Mouse (Mus musculus) myocyte (in vitro differentiated cells): ENCODE measurements at regions not wholly inside any gene's neighbourhood (a gene's known extent, or its start where the extent isn't known, plus 50 kb on each side); places are given as distances from the start of the nearest gene placed in this dataset.

ENCODE experiments used
- H3K27me3 ChIP-seq: one replicate; pipeline ENCODE4 v1.6.1; 2011; ENCODE audit not compliant: control insufficient read depth, insufficient read depth, insufficient read length
- H3K36me3 ChIP-seq: one replicate; pipeline ENCODE4 v1.6.1; 2011; ENCODE audit not compliant: control insufficient read depth, insufficient read depth
- H3K4me2 ChIP-seq: one replicate; pipeline ENCODE4 v1.6.1; 2011; ENCODE audit warnings: low read depth, control low read depth
- H3K4me3 ChIP-seq: one replicate; pipeline ENCODE4 v1.5.1; 2011; ENCODE audit warnings: mild to moderate bottlenecking, control low read depth, moderate library complexity
- H3K79me2 ChIP-seq: one replicate; pipeline ENCODE4 v1.6.1; 2011; ENCODE audit not compliant: control insufficient read depth, insufficient read depth
- H3ac ChIP-seq: one replicate; pipeline ENCODE4 v1.6.1; 2011; ENCODE audit not compliant: control insufficient read depth, insufficient read length
- CEBPB ChIP-seq: IDR thresholded peaks from 2 replicates; pipeline ENCODE4 v1.6.1; 2011; ENCODE audit warnings: mild to moderate bottlenecking, moderate library complexity; ENCODE audit not compliant: poor library complexity, insufficient read depth, severe bottlenecking
- E2F4 ChIP-seq: IDR thresholded peaks from one replicate; pipeline ENCODE4 v1.6.1; 2011; ENCODE audit warnings: mild to moderate bottlenecking, control low read depth, moderate library complexity; ENCODE audit not compliant: insufficient read depth
- MAX ChIP-seq: IDR thresholded peaks from one replicate; pipeline ENCODE4 v1.6.1; 2011; ENCODE audit warnings: low read depth, mild to moderate bottlenecking, control low read depth
- MYOD1 ChIP-seq, 3 experiments: IDR thresholded peaks; one replicate each; pipeline ENCODE4 v1.6.1; 2011; ENCODE audit warnings: control low read depth in 2 of 3, low read depth in 2 of 3, mild to moderate bottlenecking in 2 of 3, moderate library complexity in 1 of 3; ENCODE audit not compliant: insufficient read length in 2 of 3, control insufficient read depth in 1 of 3
- MYOG ChIP-seq, 3 experiments: IDR thresholded peaks; one replicate each; pipeline ENCODE4 v1.6.1; 2011; ENCODE audit warnings: control low read depth in 2 of 3, low read depth in 2 of 3, mild to moderate bottlenecking in 2 of 3; ENCODE audit not compliant: insufficient read length in 2 of 3, control insufficient read depth in 1 of 3, insufficient read depth in 1 of 3
- POLR2A ChIP-seq: IDR thresholded peaks from one replicate; pipeline ENCODE4 v1.6.1; 2011; ENCODE audit warnings: low read depth, mild to moderate bottlenecking, control low read depth, moderate library complexity; ENCODE audit not compliant: insufficient read length
- POLR2AphosphoS2 ChIP-seq: IDR thresholded peaks from one replicate; pipeline ENCODE4 v1.6.1; 2011; ENCODE audit warnings: low read depth, control low read depth; ENCODE audit not compliant: insufficient read length
- REST ChIP-seq: IDR thresholded peaks from one replicate; pipeline ENCODE4 v1.6.1; 2011; ENCODE audit warnings: mild to moderate bottlenecking, control low read depth, moderate library complexity; ENCODE audit not compliant: insufficient read depth, insufficient read length
- SRF ChIP-seq: IDR thresholded peaks from one replicate; pipeline ENCODE4 v1.6.1; 2011; ENCODE audit warnings: low read depth; ENCODE audit not compliant: control insufficient read depth, insufficient read length
- TCF12 ChIP-seq: IDR thresholded peaks from one replicate; pipeline ENCODE4 v1.6.1; 2011; ENCODE audit warnings: mild to moderate bottlenecking, control low read depth; ENCODE audit not compliant: poor library complexity, insufficient read depth, severe bottlenecking
- TCF3 ChIP-seq: IDR thresholded peaks from one replicate; pipeline ENCODE4 v1.6.1; 2011; ENCODE audit warnings: low read depth, control low read depth; ENCODE audit not compliant: insufficient read length
- USF1 ChIP-seq: IDR thresholded peaks from one replicate; pipeline ENCODE4 v1.6.1; 2011; ENCODE audit warnings: low read depth, mild to moderate bottlenecking, control low read depth, moderate library complexity

- Histone ChIP-seq H3K4me2 (no peak overlapping the region), H3ac (no peak overlapping the region), H3K4me3 (no peak overlapping the region), H3K27me3 (no peaks in the 10 kb centered on the region), H3K36me3 (no peaks in the 10 kb centered on the region), H3K79me2 (no peaks in the 10 kb centered on the region)
- TF ChIP-seq CEBPB (0 out of 2 replicates have a peak, but pooled peaks have one; percentile 9), MYOD1 (IDR thresholded peaks at IDR 0.05; ENCODE audit: control insufficient read depth in 1 of 3, insufficient read length in 2 of 3, low read depth in 2 of 3) (no peak)
Measured at GRCm38 (mm10) chr2:61922496-61922895, 119.8 kb downstream of the Tbr1 start.

GRCm38 (mm10) chr2:61938296-61938695 lies 108.0 kb upstream of the Slc4a10 start:
- Histone ChIP-seq H3ac (no peak overlapping the region), H3K36me3 (no peaks in the 10 kb centered on the region), H3K4me3 (no peak overlapping the region), H3K4me2 (no peak overlapping the region), H3K79me2 (no peaks in the 10 kb centered on the region), H3K27me3 (no peaks in the 10 kb centered on the region)
- no peak for TF ChIP-seq POLR2AphosphoS2
- TF ChIP-seq CEBPB: no peak
- TF ChIP-seq POLR2A: no peak
- TF ChIP-seq MYOD1 (IDR thresholded peaks at IDR 0.05; ENCODE audit: control insufficient read depth in 1 of 3, insufficient read length in 2 of 3, low read depth in 2 of 3): no peak
- TF ChIP-seq MAX: no peak
- no peak for TF ChIP-seq REST
- TF ChIP-seq TCF12: no peak
- TF ChIP-seq TCF3: no peak
- no peak for TF ChIP-seq E2F4
- TF ChIP-seq USF1: no peak
- TF ChIP-seq SRF: no peak
- TF ChIP-seq MYOG (IDR thresholded peaks at IDR 0.05; ENCODE audit: control insufficient read depth in 1 of 3, insufficient read depth in 1 of 3, insufficient read length in 2 of 3, low read depth in 2 of 3): no peak

GRCm38 (mm10) chr2:61965916-61966315 lies 80.3 kb upstream of the Slc4a10 start:
- no peak overlapping the region for H3K4me2 ChIP-seq
- H3K36me3 ChIP-seq: no peaks in the 10 kb centered on the region
- H3K79me2 ChIP-seq: no peaks in the 10 kb centered on the region
- TF ChIP-seq E2F4 (no peak), USF1 (no peak), SRF (no peak)
- H3ac ChIP-seq: no peak overlapping the region
- H3K27me3 ChIP-seq: no peaks in the 10 kb centered on the region
- no peak overlapping the region for H3K4me3 ChIP-seq

GRCm38 (mm10) chr2:61967724-61968123 lies 78.5 kb upstream of the Slc4a10 start:
- H3K27me3 ChIP-seq: no peaks in the 10 kb centered on the region
- TF ChIP-seq REST (no peak), POLR2AphosphoS2 (no peak), E2F4 (no peak), MYOG (IDR thresholded peaks at IDR 0.05; ENCODE audit: control insufficient read depth in 1 of 3, insufficient read depth in 1 of 3, insufficient read length in 2 of 3, low read depth in 2 of 3) (no peak)
- H3K4me3 ChIP-seq: no peak overlapping the region
- H3K4me2 ChIP-seq: no peak overlapping the region
- H3K36me3 ChIP-seq: no peaks in the 10 kb centered on the region
- no peak overlapping the region for H3ac ChIP-seq
- H3K79me2 ChIP-seq: no peaks in the 10 kb centered on the region

- Histone ChIP-seq H3K27me3 (no peaks in the 10 kb centered on the region), H3K4me2 (no peak overlapping the region), H3K36me3 (no peaks in the 10 kb centered on the region), H3K4me3 (no peak overlapping the region), H3K79me2 (no peaks in the 10 kb centered on the region), H3ac (no peak overlapping the region)
- TF ChIP-seq REST (no peak), POLR2A (no peak), TCF3 (no peak), USF1 (no peak), SRF (no peak), MYOD1 (IDR thresholded peaks at IDR 0.05; ENCODE audit: control insufficient read depth in 1 of 3, insufficient read length in 2 of 3, low read depth in 2 of 3) (no peak), CEBPB (no peak), MAX (no peak), E2F4 (no peak)
Measured at GRCm38 (mm10) chr2:61970029-61970428, 76.2 kb upstream of the Slc4a10 start.

- no peak overlapping the region for H3K4me2 ChIP-seq
- TF ChIP-seq POLR2AphosphoS2: no peak
- no peak for TF ChIP-seq MYOG (IDR thresholded peaks at IDR 0.05; ENCODE audit: control insufficient read depth in 1 of 3, insufficient read depth in 1 of 3, insufficient read length in 2 of 3, low read depth in 2 of 3)
- no peak for TF ChIP-seq REST
- no peak for TF ChIP-seq TCF3
- TF ChIP-seq SRF: no peak
- TF ChIP-seq MAX: no peak
- no peak for TF ChIP-seq POLR2A
- TF ChIP-seq CEBPB: no peak
- TF ChIP-seq E2F4: no peak
- no peak for TF ChIP-seq USF1
- TF ChIP-seq MYOD1 (IDR thresholded peaks at IDR 0.05; ENCODE audit: control insufficient read depth in 1 of 3, insufficient read length in 2 of 3, low read depth in 2 of 3): no peak
- no peak for TF ChIP-seq TCF12
- no peaks in the 10 kb centered on the region for H3K27me3 ChIP-seq
- no peaks in the 10 kb centered on the region for H3K79me2 ChIP-seq
- H3K36me3 ChIP-seq: no peaks in the 10 kb centered on the region
- H3K4me3 ChIP-seq: no peak overlapping the region
- H3ac ChIP-seq: no peak overlapping the region
Measured at GRCm38 (mm10) chr2:61984771-61985170, 61.5 kb upstream of the Slc4a10 start.
